Mouse (Mus musculus) right cerebral cortex, adult 18-20 months (tissue): ENCODE measurements around the gene Cpsf2.

Experiments used
- DNase-seq: peaks from one replicate; pipeline ENCODE4 v3.0.0; 2022; ENCODE audit warnings: mixed read lengths

Cpsf2 gene

GRCm38 (mm10) chr12:101981559-101981958 is 5.8 kb downstream of the Cpsf2 start:
- DNase-seq = no peak

DNA sequence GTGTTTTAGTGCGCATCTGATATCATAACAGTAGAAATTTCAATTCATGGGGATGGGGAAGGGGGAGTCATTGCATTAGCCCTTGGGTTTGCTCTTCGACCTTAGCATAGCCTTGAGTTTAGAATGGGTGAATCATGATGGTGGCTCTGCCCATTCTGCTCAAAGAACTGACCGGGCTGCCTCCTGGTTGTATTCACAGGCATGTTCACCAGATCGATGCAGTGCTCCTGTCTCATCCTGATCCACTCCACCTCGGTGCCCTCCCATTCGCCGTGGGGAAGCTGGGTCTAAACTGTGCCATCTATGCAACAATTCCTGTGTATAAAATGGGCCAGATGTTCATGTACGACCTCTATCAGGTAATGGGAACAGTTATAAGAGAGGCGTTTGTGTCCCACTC is 7.2 kb downstream of the Cpsf2 start:
- no peak for DNase-seq

- DNase-seq = no peak
Measured at GRCm38 (mm10) chr12:101985110-101985509, 9.3 kb downstream of the Cpsf2 start.

GRCm38 (mm10) chr12:101987659-101988058 is 11.9 kb downstream of the Cpsf2 start:
- no peak for DNase-seq

GRCm38 (mm10) chr12:101994576-101995467 is 19.0 kb downstream of the Cpsf2 start:
- no peak for DNase-seq

DNA sequence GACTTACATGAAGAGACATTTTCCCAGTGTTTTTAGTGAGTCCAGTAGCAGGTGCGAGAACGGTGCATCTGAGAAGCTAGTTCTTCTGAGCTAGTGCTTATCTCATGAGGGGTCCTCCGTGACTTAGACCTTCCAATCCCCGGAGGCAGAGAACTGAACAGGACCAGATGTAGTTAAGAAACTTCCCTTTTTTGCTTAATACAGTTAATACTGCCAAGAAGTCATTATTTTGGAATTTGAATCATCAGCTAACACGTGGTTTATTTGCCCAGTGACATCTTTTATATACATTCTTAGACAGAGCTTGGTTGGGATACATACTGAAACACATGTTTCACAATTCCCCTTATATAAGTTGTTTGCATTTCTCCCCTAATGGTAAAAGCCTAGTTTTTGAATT is 23.1 kb downstream of the Cpsf2 start:
- no peak for DNase-seq

DNA sequence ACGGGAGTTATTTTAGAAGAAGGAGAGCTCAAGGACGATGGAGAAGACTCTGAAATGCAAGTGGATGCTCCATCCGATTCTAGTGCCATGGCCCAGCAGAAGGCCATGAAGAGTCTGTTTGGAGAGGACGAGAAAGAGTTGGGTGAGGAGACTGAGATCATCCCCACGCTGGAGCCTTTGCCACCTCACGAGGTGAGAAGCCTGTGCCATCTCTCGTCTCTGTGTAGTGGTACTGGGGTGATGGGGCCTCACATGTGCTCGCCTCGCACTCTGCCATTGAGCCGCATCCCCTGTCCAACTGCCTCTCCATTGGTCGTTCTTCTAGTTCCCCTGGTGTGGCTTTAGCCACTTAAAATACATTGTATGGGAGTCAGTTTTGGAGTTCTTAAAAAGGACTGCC is 25.0 kb downstream of the Cpsf2 start:
- no peak for DNase-seq

GRCm38 (mm10) chr12:102008111-102008977 is 32.6 kb downstream of the Cpsf2 start:
- DNase-seq = no peak

GRCm38 (mm10) chr12:102009551-102009950 is 33.8 kb downstream of the Cpsf2 start:
- no peak for DNase-seq

- DNase-seq = no peak
Measured at GRCm38 (mm10) chr12:102014411-102014810, 38.6 kb downstream of the Cpsf2 start.

GRCm38 (mm10) chr12:102015127-102015526 is 39.3 kb downstream of the Cpsf2 start:
- no peak for DNase-seq

GRCm38 (mm10) chr12:102021923-102022322 is 46.1 kb downstream of the Cpsf2 start:
- DNase-seq = peak; percentile 29

DNA sequence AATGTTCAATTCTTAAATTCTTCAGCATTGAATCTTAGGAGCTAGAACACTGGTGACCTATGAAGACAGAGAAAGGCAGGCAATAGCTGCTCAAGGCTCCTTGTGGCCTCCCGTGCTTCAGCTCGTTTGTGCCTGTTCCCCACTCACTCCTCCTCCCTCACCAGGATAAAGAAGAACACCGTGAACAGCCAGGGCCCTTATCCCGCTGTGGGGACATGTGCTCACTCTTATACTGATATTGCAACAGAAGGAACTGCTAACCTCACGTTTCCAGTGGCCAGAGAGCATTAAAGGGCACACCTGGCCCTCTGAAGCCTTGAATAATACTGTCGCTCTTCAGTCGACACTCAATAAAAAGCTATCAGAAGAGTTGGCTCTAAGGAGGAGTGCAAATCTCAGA is 53.4 kb downstream of the Cpsf2 start:
- DNase-seq = no peak

- DNase-seq = no peak
Measured at GRCm38 (mm10) chr12:102029892-102030446, 54.2 kb downstream of the Cpsf2 start.

- DNase-seq = no peak
Measured at GRCm38 (mm10) chr12:102034934-102035333, 59.1 kb downstream of the Cpsf2 start.

- DNase-seq = no peak
Measured at GRCm38 (mm10) chr12:102039861-102040260, 64.1 kb downstream of the Cpsf2 start.

- no peak for DNase-seq
Measured at GRCm38 (mm10) chr12:102041699-102042098, 65.9 kb downstream of the Cpsf2 start.

DNA sequence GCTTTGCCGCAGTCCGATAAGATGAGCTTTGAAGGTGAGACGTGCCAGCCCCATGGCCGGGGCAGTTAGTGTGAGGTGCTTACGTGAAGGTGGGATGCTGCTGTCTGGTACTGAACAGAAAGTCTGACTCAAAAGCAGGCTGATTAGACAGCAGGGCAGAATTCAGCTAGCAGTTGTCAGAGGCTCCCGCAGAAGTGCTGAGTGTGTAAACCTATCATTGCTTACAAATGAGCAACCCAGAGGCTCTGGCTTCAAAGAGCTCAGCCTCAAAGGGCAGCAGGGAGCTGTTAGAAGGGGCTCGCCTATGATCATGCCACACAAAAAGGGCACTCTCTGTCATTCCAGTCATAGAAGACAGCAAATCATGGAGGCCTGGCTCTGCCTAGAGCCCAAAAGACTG is 66.5 kb downstream of the Cpsf2 start:
- no peak for DNase-seq

GRCm38 (mm10) chr12:102043840-102044239 is 68.1 kb downstream of the Cpsf2 start:
- no peak for DNase-seq

GRCm38 (mm10) chr12:102054155-102054554 is 78.4 kb downstream of the Cpsf2 start:
- no peak for DNase-seq

DNA sequence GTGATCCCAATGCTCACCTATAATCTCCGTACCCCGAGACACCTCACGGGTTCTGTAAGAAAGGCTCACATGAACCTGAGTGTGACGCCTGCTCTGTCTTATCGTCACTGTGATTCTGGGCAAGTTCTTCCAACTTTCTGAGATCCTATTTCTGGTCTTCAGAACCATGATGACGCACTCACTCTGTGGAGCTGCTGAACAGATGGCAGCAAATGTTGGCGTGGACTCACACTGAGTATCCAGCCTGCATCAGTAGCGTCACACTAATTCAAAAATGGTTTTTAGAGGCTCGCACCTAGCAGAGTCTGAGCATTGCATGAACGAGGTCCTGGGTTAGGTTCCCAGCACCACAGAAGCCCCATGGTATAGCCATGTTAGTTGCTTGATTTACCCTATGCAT is 80.0 kb downstream of the Cpsf2 start:
- DNase-seq = peak; percentile 77
